Mouse (Mus musculus) forebrain, embryonic 12.5 days (tissue): ENCODE measurements at regions not wholly inside any gene's neighbourhood (a gene's known extent, or its start where the extent isn't known, plus 50 kb on each side); places are given as distances from the start of the nearest gene placed in this dataset.
A peak's percentile ranks its signal among the peaks of the same experiment; 100 is the strongest.

Source experiments
- ATAC-seq: fragments of 200-750 bp; cut with Nextera tagmentation; 2 replicates; pipeline ENCODE4 v1.8.0; 2017; ENCODE audit warnings: moderate TSS enrichment; ENCODE audit not compliant: low FRiP score
- H3K27ac ChIP-seq: fragments of 300-500 bp; sonication (generic); 2 replicates; pipeline ENCODE4 v1.5.1; 2016; ENCODE audit warnings: mild to moderate bottlenecking
- H3K27me3 ChIP-seq: fragments of 300-500 bp; sonication (generic); 2 replicates; pipeline ENCODE4 v1.6.1; 2016; ENCODE audit warnings: mild to moderate bottlenecking
- H3K36me3 ChIP-seq: fragments of 300-500 bp; sonication (generic); replicated peaks from 2 replicates; pipeline ENCODE4 v1.6.1; 2016; ENCODE audit warnings: mild to moderate bottlenecking
- H3K4me1 ChIP-seq: fragments of 300-500 bp; sonication (generic); 2 replicates; pipeline ENCODE4 v1.6.1; 2016
- H3K4me2 ChIP-seq: fragments of 300-500 bp; sonication (generic); 2 replicates; pipeline ENCODE4 v1.6.1; 2016; ENCODE audit warnings: mild to moderate bottlenecking, moderate library complexity
- H3K4me3 ChIP-seq: fragments of 300-500 bp; sonication (generic); replicated peaks from 2 replicates; pipeline ENCODE4 v1.5.1; 2016; ENCODE audit warnings: mild to moderate bottlenecking
- H3K9ac ChIP-seq: fragments of 300-500 bp; sonication (generic); 2 replicates; pipeline ENCODE4 v1.6.1; 2016; ENCODE audit warnings: mild to moderate bottlenecking
- H3K9me3 ChIP-seq: fragments of 300-500 bp; sonication (generic); 2 replicates; pipeline ENCODE4 v1.6.1; 2016
- WGBS: fragments of 180-500 bp; shearing (Covaris S2); methylation state at CpG from one replicate; pipeline ENCODE4 v1.1.7; 2016; 5-methylcytosine and 5-hydroxymethylcytosine counted together

GRCm38 (mm10) chr5:85285856-85286255 lies 779.5 kb downstream of the Cenpc1 start:
- ATAC-seq: no peak
- no peak overlapping the region for H3K4me3 ChIP-seq
- H3K27me3 ChIP-seq: no peaks in the 10 kb centered on the region
- H3K36me3 ChIP-seq: no peaks in the 10 kb centered on the region
- no peaks in the 10 kb centered on the region for H3K9me3 ChIP-seq
- no peaks in the 10 kb centered on the region for H3K4me1 ChIP-seq
- 87% methylated on average over 3 of the region's 3 CpGs for WGBS
- H3K4me2 ChIP-seq: no peak overlapping the region
- H3K9ac ChIP-seq: no peak overlapping the region
- H3K27ac ChIP-seq: no peak overlapping the region

GRCm38 (mm10) chr5:85248453-85248852 lies 816.9 kb downstream of the Cenpc1 start:
- ATAC-seq: 0 out of 2 replicates have a peak, but pooled peaks have one; percentile 53

GRCm38 (mm10) chr5:85240380-85240779 lies 823.2 kb upstream of the Epha5 start:
- Histone ChIP-seq H3K9me3 (no peaks in the 10 kb centered on the region), H3K27ac (no peak overlapping the region), H3K4me2 (no peak overlapping the region), H3K9ac (no peak overlapping the region), H3K27me3 (no peaks in the 10 kb centered on the region), H3K36me3 (no peaks in the 10 kb centered on the region), H3K4me1 (no peaks in the 10 kb centered on the region; the same call in 1 of the 2 replicates), H3K4me3 (no peak overlapping the region)
- ATAC-seq: peak; percentile 44; the same call in 1 of the 2 replicates

More at GRCm38 (mm10) chr5:85248453-85248852, 816.9 kb downstream of the Cenpc1 start:
- Histone ChIP-seq H3K9me3 (no peaks in the 10 kb centered on the region), H3K4me2 (no peak overlapping the region), H3K4me3 (no peak overlapping the region), H3K27ac (0 out of 2 replicates have a peak overlapping the region, but pooled peaks have one; percentile 25), H3K9ac (no peak overlapping the region), H3K36me3 (no peaks in the 10 kb centered on the region), H3K27me3 (no peaks in the 10 kb centered on the region), H3K4me1 (no peaks in the 10 kb centered on the region)
- WGBS: 55% methylated on average over 4 of the region's 4 CpGs

GRCm38 (mm10) chr5:85239509-85240031 lies 822.4 kb upstream of the Epha5 start:
- Histone ChIP-seq H3K4me2 (no peak overlapping the region), H3K27me3 (no peaks in the 10 kb centered on the region), H3K27ac (no peak overlapping the region), H3K9me3 (no peaks in the 10 kb centered on the region), H3K4me3 (no peak overlapping the region), H3K4me1 (no peaks in the 10 kb centered on the region; the same call in 1 of the 2 replicates), H3K9ac (no peak overlapping the region), H3K36me3 (no peaks in the 10 kb centered on the region)
- ATAC-seq: peak; percentile 97
- WGBS: 28% methylated on average over 3 of the region's 3 CpGs
